Mouse (Mus musculus): Measurements from ENCODE around the gene Ankub1.

Ankub1 gene

GRCm38 (mm10) chr3:57643191-57643590 is 49.4 kb downstream of the Ankub1 start:
- DNase-seq (ENCODE audit: low read depth, low spot score): no peak

GRCm38 (mm10) chr3:57637596-57637995 is 55.0 kb downstream of the Ankub1 start:
- DNase-seq (ENCODE audit: low read depth, low spot score): no peak

GRCm38 (mm10) chr3:57634763-57635487 is 57.7 kb downstream of the Ankub1 start:
- DNase-seq (ENCODE audit: low read depth, low spot score): no peak

- DNase-seq (ENCODE audit: low read depth, low spot score): no peak
These were observed 65.6 kb downstream of the Ankub1 start for GRCm38 (mm10) chr3:57626954-57627513.

GRCm38 (mm10) chr3:57625275-57625997 is 67.2 kb downstream of the Ankub1 start:
- peak; percentile 61 for DNase-seq (ENCODE audit: low read depth, low spot score)

GRCm38 (mm10) chr3:57619718-57620117 is 72.9 kb downstream of the Ankub1 start:
- DNase-seq (ENCODE audit: low read depth, low spot score): peak; percentile 16

GRCm38 (mm10) chr3:57615652-57616051 is 76.9 kb downstream of the Ankub1 start:
- no peak for DNase-seq (ENCODE audit: low read depth, low spot score)

- no peak for DNase-seq (ENCODE audit: low read depth, low spot score)
These were observed 80.1 kb downstream of the Ankub1 start for GRCm38 (mm10) chr3:57612430-57612997.

GRCm38 (mm10) chr3:57611776-57612175 is 80.8 kb downstream of the Ankub1 start:
- DNase-seq (ENCODE audit: low read depth, low spot score): no peak

Measured in A20 (cell line).